Mouse (Mus musculus) intestine, postnatal 0 days (tissue): Measurements from ENCODE around the gene Sh2d6. TPM values are rescaled to one million over a fixed set of nuclear protein-coding genes. Genes with fewer than 3 reads are reported as not detected.
A peak's percentile ranks its signal among the peaks of the same experiment; 100 is the strongest.

ENCODE experiments used
- ATAC-seq: fragments of 200-750 bp; cut with Nextera tagmentation; 2 replicates; pipeline ENCODE4 v1.8.0; 2017; ENCODE audit warnings: mild to moderate bottlenecking, moderate TSS enrichment, moderate library complexity
- H3K27ac ChIP-seq: fragments of 300-500 bp; sonication (generic); 2 replicates; pipeline ENCODE4 v1.5.1; 2014; ENCODE audit warnings: mild to moderate bottlenecking, low read depth, low read length, moderate library complexity
- H3K27me3 ChIP-seq: fragments of 300-500 bp; sonication (generic); replicated peaks from 2 replicates; pipeline ENCODE4 v1.6.1; 2014; ENCODE audit warnings: low read length, mixed read lengths; ENCODE audit not compliant: control insufficient read depth, insufficient read depth
- H3K36me3 ChIP-seq: fragments of 300-500 bp; sonication (generic); 2 replicates; pipeline ENCODE4 v1.6.1; 2014; ENCODE audit warnings: mild to moderate bottlenecking, moderate library complexity; ENCODE audit not compliant: control insufficient read depth, insufficient read depth
- H3K4me1 ChIP-seq: fragments of 300-500 bp; sonication (generic); replicated peaks from 2 replicates; pipeline ENCODE4 v1.6.1; 2014; ENCODE audit warnings: antibody characterized with exemption, low read length, mixed read lengths; ENCODE audit not compliant: control insufficient read depth, insufficient read depth
- H3K4me2 ChIP-seq: fragments of 300-500 bp; sonication (generic); replicated peaks from 2 replicates; pipeline ENCODE4 v1.6.1; 2014; ENCODE audit warnings: low read depth, mild to moderate bottlenecking, moderate library complexity
- H3K4me3 ChIP-seq: fragments of 300-500 bp; sonication (generic); 2 replicates; pipeline ENCODE4 v1.5.1; 2014; ENCODE audit warnings: low read depth, low read length
- H3K9ac ChIP-seq: fragments of 300-500 bp; sonication (generic); 2 replicates; pipeline ENCODE4 v1.6.1; 2014; ENCODE audit warnings: mild to moderate bottlenecking, low read depth, low read length
- H3K9me3 ChIP-seq: fragments of 300-500 bp; sonication (generic); 2 replicates; pipeline ENCODE4 v1.6.1; 2016; ENCODE audit warnings: mixed run types; ENCODE audit not compliant: control insufficient read depth
- CTCF ChIP-seq: sonication (generic); IDR thresholded peaks from 2 replicates; pipeline ENCODE4 v1.5.1; 2016; ENCODE audit warnings: low read depth, mild to moderate bottlenecking, control low read depth, antibody characterized with exemption, moderate library complexity
- WGBS: fragments of 180-500 bp; shearing (Covaris S2); extraction: QIAGEN DNeasy Blood & Tissue Kit; methylation state at CpG from one replicate; pipeline ENCODE4 v1.1.7; 2014; 5-methylcytosine and 5-hydroxymethylcytosine counted together
- polyA plus RNA-seq: library from polyadenylated mRNA; unstranded; fragments of >200 nt; fragmentation: Nextera tagmentation; extraction: Ambion mirVana; gene quantifications from 2 replicates; pipeline ENCODE4 v1.2.1, GENCODE M21; 2015

Sh2d6 gene
- polyA plus RNA-seq, 1 experiment from 2014 or later, result 0.16 TPM

GRCm38 (mm10) chr6:72532580-72532979, 11.1 kb upstream of the Sh2d6 start:
- 89% methylated on average over 4 of the region's 4 CpGs for WGBS
- no peak overlapping the region for H3K27ac ChIP-seq
- no peaks in the 10 kb centered on the region; the same call in 1 of the 2 replicates for H3K4me1 ChIP-seq
- no peaks in the 10 kb centered on the region for H3K27me3 ChIP-seq
- no peak overlapping the region for H3K9ac ChIP-seq
- H3K36me3 ChIP-seq, result no peaks in the 10 kb centered on the region
- H3K4me3 ChIP-seq, result no peak overlapping the region
- no peak overlapping the region for H3K4me2 ChIP-seq
- TF ChIP-seq CTCF, result no peak
- ATAC-seq, result no peak
- no peaks in the 10 kb centered on the region for H3K9me3 ChIP-seq

- Histone ChIP-seq H3K27ac (no peak overlapping the region; the same call in 1 of the 2 replicates), H3K36me3 (no peaks in the 10 kb centered on the region)
- peak; percentile 57 for ATAC-seq
Observed at GRCm38 (mm10) chr6:72528410-72529151, 7.1 kb upstream of the Sh2d6 start.

GRCm38 (mm10) chr6:72527070-72527469, 5.6 kb upstream of the Sh2d6 start:
- Histone ChIP-seq H3K4me3 (no peak overlapping the region), H3K27ac (no peak overlapping the region), H3K4me2 (no peak overlapping the region), H3K9me3 (no peaks in the 10 kb centered on the region), H3K9ac (no peak overlapping the region), H3K4me1 (no peaks in the 10 kb centered on the region; the same call in 1 of the 2 replicates), H3K36me3 (no peaks in the 10 kb centered on the region), H3K27me3 (no peaks in the 10 kb centered on the region)
- no peak for ATAC-seq
- TF ChIP-seq CTCF, result no peak
- 77% methylated on average over 4 of the region's 4 CpGs for WGBS

More at GRCm38 (mm10) chr6:72528410-72529151, 7.1 kb upstream of the Sh2d6 start:
- Histone ChIP-seq H3K4me2 (no peak overlapping the region), H3K27me3 (no peaks in the 10 kb centered on the region), H3K9ac (no peak overlapping the region), H3K9me3 (no peaks in the 10 kb centered on the region), H3K4me1 (no peaks in the 10 kb centered on the region; the same call in 1 of the 2 replicates), H3K4me3 (no peak overlapping the region)
- 65% methylated on average over 10 of the region's 10 CpGs for whole genome bisulfite sequencing
- TF ChIP-seq CTCF, result no peak

- Histone ChIP-seq H3K36me3 (no peaks in the 10 kb centered on the region), H3K4me2 (no peak overlapping the region), H3K9me3 (no peaks in the 10 kb centered on the region), H3K27me3 (no peaks in the 10 kb centered on the region), H3K9ac (no peak overlapping the region), H3K27ac (no peak overlapping the region), H3K4me1 (peaks cover 5% of the 10 kb centered on the region; the same call in 1 of the 2 replicates), H3K4me3 (no peak overlapping the region)
- WGBS, result 84% methylated on average over 2 of the region's 2 CpGs
- no peak for ATAC-seq
- no peak for TF ChIP-seq CTCF
Observed at GRCm38 (mm10) chr6:72524160-72524559, 2.7 kb upstream of the Sh2d6 start.

- 53% methylated on average over 4 of the region's 4 CpGs for WGBS
- no peaks in the 10 kb centered on the region for H3K27me3 ChIP-seq
- H3K9ac ChIP-seq, result no peak overlapping the region
- H3K4me2 ChIP-seq, result no peak overlapping the region
- no peak for TF ChIP-seq CTCF
- no peak overlapping the region for H3K4me3 ChIP-seq
- no peak overlapping the region for H3K27ac ChIP-seq
- ATAC-seq, result peak; percentile 57
- H3K36me3 ChIP-seq, result no peaks in the 10 kb centered on the region
- 0 out of 2 replicates have a peak, but pooled peaks cover 5% of the 10 kb centered on the region for H3K4me1 ChIP-seq
- no peaks in the 10 kb centered on the region for H3K9me3 ChIP-seq
Observed at GRCm38 (mm10) chr6:72523222-72523621, 1.7 kb upstream of the Sh2d6 start.

- no peak for TF ChIP-seq CTCF
- Histone ChIP-seq H3K27ac (no peak overlapping the region), H3K9me3 (no peaks in the 10 kb centered on the region), H3K27me3 (no peaks in the 10 kb centered on the region), H3K36me3 (no peaks in the 10 kb centered on the region), H3K4me1 (0 out of 2 replicates have a peak, but pooled peaks cover 5% of the 10 kb centered on the region), H3K4me3 (no peak overlapping the region), H3K4me2 (no peak overlapping the region), H3K9ac (no peak overlapping the region)
- WGBS, result 78% methylated on average over 5 of the region's 5 CpGs
- ATAC-seq, result no peak
Observed at GRCm38 (mm10) chr6:72522288-72522687, 781 bp upstream of the Sh2d6 start.
